Mouse (Mus musculus) forebrain, embryonic 15.5 days (tissue): ENCODE data around the gene H60b. TPM values are rescaled to one million over a fixed set of nuclear protein-coding genes. Genes with fewer than 3 reads are reported as not detected.
A peak's percentile ranks its signal among the peaks of the same experiment; 100 is the strongest.
"Not testable (repeated sequence)": the region's sequence is repeated elsewhere in the genome, so short reads cannot be mapped to it uniquely, and the experiment has no call there.

Experiments
- ATAC-seq: fragments of 200-750 bp; cut with Nextera tagmentation; replicated peaks from 2 replicates; pipeline ENCODE4 v1.8.0; 2017; ENCODE audit warnings: mild to moderate bottlenecking, moderate TSS enrichment, moderate library complexity
- H3K27ac ChIP-seq: fragments of 300-500 bp; sonication (generic); replicated peaks from 2 replicates; pipeline ENCODE4 v1.5.1; 2015; ENCODE audit warnings: mild to moderate bottlenecking, inconsistent platforms
- H3K27me3 ChIP-seq: fragments of 300-500 bp; sonication (generic); 2 replicates; pipeline ENCODE4 v1.6.1; 2015; ENCODE audit warnings: inconsistent platforms
- H3K36me3 ChIP-seq: fragments of 300-500 bp; sonication (generic); 2 replicates; pipeline ENCODE4 v1.6.1; 2015; ENCODE audit warnings: mild to moderate bottlenecking, inconsistent platforms
- H3K4me1 ChIP-seq: fragments of 300-500 bp; sonication (generic); 2 replicates; pipeline ENCODE4 v1.6.1; 2015; ENCODE audit warnings: inconsistent platforms
- H3K4me2 ChIP-seq: fragments of 300-500 bp; sonication (generic); replicated peaks from 2 replicates; pipeline ENCODE4 v1.6.1; 2015; ENCODE audit warnings: mild to moderate bottlenecking, inconsistent platforms
- H3K4me3 ChIP-seq: fragments of 300-500 bp; sonication (generic); 2 replicates; pipeline ENCODE4 v1.5.1; 2015; ENCODE audit warnings: mild to moderate bottlenecking, inconsistent platforms
- H3K9ac ChIP-seq: fragments of 300-500 bp; sonication (generic); replicated peaks from 2 replicates; pipeline ENCODE4 v1.6.1; 2015; ENCODE audit warnings: mild to moderate bottlenecking, inconsistent platforms
- H3K9me3 ChIP-seq: fragments of 300-500 bp; sonication (generic); 2 replicates; pipeline ENCODE4 v1.6.1; 2016; ENCODE audit warnings: inconsistent platforms
- WGBS: fragments of 180-500 bp; shearing (Covaris S2); methylation state at CpG from one replicate; pipeline ENCODE4 v1.1.7; 2015; ENCODE audit warnings: mixed read lengths; 5-methylcytosine and 5-hydroxymethylcytosine counted together
- polyA plus RNA-seq: library from polyadenylated mRNA; unstranded; fragments of >200 nt; fragmentation: Nextera tagmentation; extraction: Ambion mirVana; gene quantifications from 2 replicates; pipeline ENCODE4 v1.2.1, GENCODE M21; 2015

Gene H60b
- polyA plus RNA-seq, 1 experiment from 2014 or later: 0.28 TPM

- not testable (repeated sequence) for H3K4me2 ChIP-seq, H3K27ac ChIP-seq, H3K36me3 ChIP-seq, H3K4me3 ChIP-seq, ATAC-seq, H3K9me3 ChIP-seq, H3K9ac ChIP-seq
- 5% methylated on average over 7 of the region's 7 CpGs for WGBS
- peaks cover 53% of the 10 kb centered on the region for H3K27me3 ChIP-seq
- peaks cover 35% of the 10 kb centered on the region for H3K4me1 ChIP-seq
Measured at GRCm38 (mm10) chr10:22153147-22153690, 5.2 kb upstream of the H60b start.

DNA sequence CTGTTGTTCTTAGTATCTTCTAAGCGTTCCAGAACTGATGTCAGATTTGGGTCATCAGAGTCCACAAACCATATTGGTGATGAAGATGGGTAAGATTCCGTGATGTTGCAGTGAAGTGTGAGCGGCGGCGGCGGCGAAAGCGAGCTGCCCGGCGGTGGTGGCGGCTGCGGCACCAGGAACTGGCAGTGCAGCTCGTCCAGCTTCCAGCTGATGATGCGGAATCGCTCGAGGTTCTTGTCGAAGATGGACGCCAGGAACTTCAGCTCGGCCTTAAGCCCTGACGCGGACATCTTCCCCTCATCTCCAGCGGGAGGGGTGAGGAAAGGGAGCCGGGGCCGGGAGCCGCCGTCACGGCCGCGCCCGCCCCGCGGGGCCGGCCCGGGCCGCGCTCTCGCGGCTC is 4.3 kb upstream of the H60b start:
- not testable (repeated sequence) for H3K9ac ChIP-seq, H3K36me3 ChIP-seq, H3K9me3 ChIP-seq, ATAC-seq, H3K27ac ChIP-seq
- peaks cover 32% of the 10 kb centered on the region for H3K4me1 ChIP-seq
- peak overlapping the region; percentile 33 for H3K4me3 ChIP-seq
- under 1% methylated on average over 38 of the region's 38 CpGs for WGBS
- peak overlapping the region; percentile 43 for H3K4me2 ChIP-seq
- peaks cover 60% of the 10 kb centered on the region for H3K27me3 ChIP-seq

GRCm38 (mm10) chr10:22154871-22155799 is 3.3 kb upstream of the H60b start:
- no peak overlapping the region for H3K4me3 ChIP-seq
- H3K27me3 ChIP-seq: peaks cover 63% of the 10 kb centered on the region
- no peaks in the 10 kb centered on the region for H3K36me3 ChIP-seq
- H3K9ac ChIP-seq: no peak overlapping the region
- H3K4me1 ChIP-seq: peaks cover 23% of the 10 kb centered on the region
- H3K27ac ChIP-seq: no peak overlapping the region
- no peak overlapping the region for H3K4me2 ChIP-seq
- ATAC-seq: no peak
- 5% methylated on average over 3 of the region's 3 CpGs for WGBS
- no peaks in the 10 kb centered on the region for H3K9me3 ChIP-seq

DNA sequence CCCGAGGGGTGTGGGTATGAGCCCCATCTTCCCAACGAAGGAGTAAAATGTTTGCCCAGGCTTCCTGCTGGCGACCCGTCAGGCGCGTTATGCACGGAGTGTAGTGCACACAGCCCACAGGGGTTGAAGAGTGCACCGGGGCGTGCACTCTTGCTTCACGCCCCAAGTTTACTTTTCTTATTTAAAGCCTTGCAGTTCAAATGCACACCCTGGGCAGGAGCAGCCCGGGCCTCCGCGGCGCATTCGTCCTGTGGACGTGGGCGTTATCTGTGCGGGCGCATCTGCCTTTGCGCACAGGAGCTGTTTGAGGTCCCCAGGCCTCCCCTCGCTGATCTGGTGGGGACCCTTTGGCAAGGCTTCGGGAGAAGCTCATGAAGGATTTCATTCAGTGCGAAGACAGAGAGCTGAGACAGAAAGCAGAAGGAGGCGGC is 760 bp downstream of the H60b start:
- Histone ChIP-seq H3K4me2 (no peak overlapping the region), H3K9ac (no peak overlapping the region), H3K27me3 (peaks cover 63% of the 10 kb centered on the region), H3K36me3 (no peaks in the 10 kb centered on the region), H3K4me3 (no peak overlapping the region), H3K9me3 (no peaks in the 10 kb centered on the region), H3K27ac (no peak overlapping the region), H3K4me1 (peaks cover 11% of the 10 kb centered on the region)
- no peak for ATAC-seq
- WGBS: under 1% methylated on average over 24 of the region's 24 CpGs

DNA sequence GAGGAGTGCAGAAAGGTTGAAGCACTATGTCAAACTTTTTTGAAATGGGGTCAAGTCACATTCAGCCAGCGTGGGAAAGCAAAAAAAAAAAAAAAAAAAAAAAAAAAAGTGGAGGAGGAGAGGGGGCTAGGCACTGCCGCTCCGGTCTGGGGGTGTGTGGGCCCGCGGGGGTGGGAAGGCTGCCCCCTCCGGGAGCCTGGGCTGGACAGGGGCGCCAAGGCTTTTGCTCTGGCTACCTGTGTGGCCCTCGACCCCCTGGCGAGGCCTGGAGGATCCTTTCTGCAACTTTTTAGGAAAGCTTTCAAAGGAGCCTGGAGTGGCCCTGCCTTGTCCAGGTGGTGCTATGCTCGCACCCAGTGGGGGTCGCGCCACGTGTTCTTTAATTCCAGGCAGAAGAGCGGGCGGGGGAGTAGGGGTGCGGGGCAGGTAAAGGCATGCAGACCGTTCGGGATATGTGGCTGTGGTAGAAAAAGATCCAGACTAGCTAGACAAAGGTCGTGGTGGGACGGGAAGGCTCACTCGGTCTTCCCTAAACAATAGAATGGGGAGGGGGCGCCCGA is 1.3 kb downstream of the H60b start:
- Histone ChIP-seq H3K4me2 (no peak overlapping the region), H3K9ac (no peak overlapping the region), H3K9me3 (no peaks in the 10 kb centered on the region), H3K4me1 (peaks cover 8% of the 10 kb centered on the region), H3K36me3 (no peaks in the 10 kb centered on the region), H3K27me3 (peaks cover 63% of the 10 kb centered on the region), H3K4me3 (no peak overlapping the region), H3K27ac (no peak overlapping the region)
- 2% methylated on average over 23 of the region's 23 CpGs for WGBS
- no peak for ATAC-seq

- H3K4me1 ChIP-seq, H3K9ac ChIP-seq, H3K36me3 ChIP-seq, H3K27ac ChIP-seq, H3K4me3 ChIP-seq, H3K9me3 ChIP-seq: not testable (repeated sequence)
- ATAC-seq: peak; percentile 60
- peaks cover 31% of the 10 kb centered on the region for H3K27me3 ChIP-seq
- H3K4me2 ChIP-seq: peak overlapping the region; percentile 19
- 7% methylated on average over 9 of the region's 9 CpGs for WGBS
Measured at GRCm38 (mm10) chr10:22163279-22163678, 4.9 kb downstream of the H60b start.

GRCm38 (mm10) chr10:22163705-22164583 is 5.6 kb downstream of the H60b start:
- 38% methylated on average over 16 of the region's 16 CpGs for WGBS
- not testable (repeated sequence) for H3K4me3 ChIP-seq, H3K9me3 ChIP-seq, H3K9ac ChIP-seq, H3K27ac ChIP-seq, H3K36me3 ChIP-seq, H3K4me1 ChIP-seq
- Histone ChIP-seq H3K4me2 (peak overlapping the region; percentile 19), H3K27me3 (peaks cover 26% of the 10 kb centered on the region)
- ATAC-seq: peak; percentile 73

DNA sequence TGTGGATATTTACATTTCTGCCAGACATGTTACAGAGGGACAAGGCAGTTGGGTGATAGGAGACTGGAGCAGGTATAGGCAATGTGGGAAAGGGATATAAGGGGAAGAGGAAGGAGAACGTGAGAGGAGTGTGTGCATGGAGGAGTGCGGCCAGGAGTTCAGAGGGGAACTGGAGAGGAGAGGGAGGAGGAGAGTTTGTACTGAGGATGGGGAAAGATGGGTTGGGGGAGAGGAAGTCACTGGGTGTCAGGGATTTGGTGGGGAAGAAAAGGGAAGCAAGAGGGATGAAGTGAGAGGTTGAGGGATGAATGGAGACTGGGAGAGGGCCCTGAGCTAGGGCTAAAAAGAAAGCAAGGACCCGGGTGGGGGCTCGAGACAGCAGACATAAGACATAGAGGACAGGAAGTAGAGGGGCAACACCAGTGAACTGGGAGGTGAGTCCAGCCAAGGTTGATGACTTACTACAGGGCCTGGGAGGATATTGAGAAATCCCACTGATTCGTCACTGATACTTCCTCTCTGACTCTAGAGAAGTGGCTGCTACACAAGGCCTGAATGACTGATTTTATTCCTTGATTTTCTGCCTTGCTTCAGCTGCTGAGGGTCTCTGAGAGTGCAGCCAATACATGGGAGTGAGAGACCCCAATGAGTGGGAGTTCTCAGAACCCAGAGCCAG is 7.1 kb downstream of the H60b start:
- not testable (repeated sequence) for H3K9me3 ChIP-seq, H3K27ac ChIP-seq, H3K4me3 ChIP-seq, H3K36me3 ChIP-seq, H3K4me1 ChIP-seq, ATAC-seq, H3K9ac ChIP-seq, H3K4me2 ChIP-seq
- WGBS: 67% methylated on average over 5 of the region's 5 CpGs
- H3K27me3 ChIP-seq: peaks cover 17% of the 10 kb centered on the region

DNA sequence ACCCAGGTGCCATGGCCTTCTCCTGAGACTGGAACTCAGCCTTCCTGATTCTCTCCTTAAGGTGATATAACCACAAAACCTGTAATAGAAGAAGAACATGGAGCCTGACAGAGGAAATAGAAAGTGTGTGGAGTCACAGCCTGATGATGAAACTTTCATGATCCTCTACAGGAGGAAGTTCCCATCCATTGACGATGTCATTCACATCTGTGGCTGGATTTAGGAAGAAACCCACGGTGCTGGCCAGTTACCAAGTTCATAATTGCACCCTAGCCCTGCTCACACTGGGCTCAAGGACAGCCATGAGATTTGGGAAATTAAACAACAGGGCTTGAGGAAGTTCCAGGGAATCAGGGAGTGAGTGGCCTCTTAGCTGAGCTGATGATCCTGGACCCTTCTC is 7.6 kb downstream of the H60b start:
- H3K4me3 ChIP-seq, H3K4me1 ChIP-seq, H3K4me2 ChIP-seq, H3K9ac ChIP-seq, ATAC-seq, H3K36me3 ChIP-seq, H3K27ac ChIP-seq, H3K9me3 ChIP-seq: not testable (repeated sequence)
- H3K27me3 ChIP-seq: peaks cover 11% of the 10 kb centered on the region
- 71% methylated on average over 2 of the region's 2 CpGs for WGBS

GRCm38 (mm10) chr10:22167061-22167460 is 8.7 kb downstream of the H60b start:
- H3K27ac ChIP-seq, H3K27me3 ChIP-seq, H3K36me3 ChIP-seq, H3K4me3 ChIP-seq, H3K9me3 ChIP-seq, H3K4me2 ChIP-seq, H3K9ac ChIP-seq, ATAC-seq, H3K4me1 ChIP-seq: not testable (repeated sequence)
- WGBS: 75% methylated on average over 1 of the region's 1 CpGs

- not testable (repeated sequence) for ATAC-seq, H3K4me3 ChIP-seq, H3K27me3 ChIP-seq, H3K36me3 ChIP-seq, H3K4me1 ChIP-seq, H3K27ac ChIP-seq, H3K9ac ChIP-seq, H3K9me3 ChIP-seq, H3K4me2 ChIP-seq
Measured at GRCm38 (mm10) chr10:22169116-22169515, 10.7 kb downstream of the H60b start.
